Mouse (Mus musculus) embryonic fibroblast, embryonic 13.5 days (primary cell): ENCODE measurements around the gene Nars2.

Experiments used
- CTCF ChIP-seq: IDR thresholded peaks from 2 replicates; pipeline ENCODE4 v1.5.1; 2011; ENCODE audit warnings: mild to moderate bottlenecking, control low read depth, low read length, moderate library complexity, borderline replicate concordance; ENCODE audit not compliant: insufficient read depth
- POLR2A ChIP-seq: IDR thresholded peaks from 2 replicates; pipeline ENCODE4 v1.6.1; 2011; ENCODE audit warnings: low read depth, mild to moderate bottlenecking, control low read depth, low read length, moderate library complexity

DNA sequence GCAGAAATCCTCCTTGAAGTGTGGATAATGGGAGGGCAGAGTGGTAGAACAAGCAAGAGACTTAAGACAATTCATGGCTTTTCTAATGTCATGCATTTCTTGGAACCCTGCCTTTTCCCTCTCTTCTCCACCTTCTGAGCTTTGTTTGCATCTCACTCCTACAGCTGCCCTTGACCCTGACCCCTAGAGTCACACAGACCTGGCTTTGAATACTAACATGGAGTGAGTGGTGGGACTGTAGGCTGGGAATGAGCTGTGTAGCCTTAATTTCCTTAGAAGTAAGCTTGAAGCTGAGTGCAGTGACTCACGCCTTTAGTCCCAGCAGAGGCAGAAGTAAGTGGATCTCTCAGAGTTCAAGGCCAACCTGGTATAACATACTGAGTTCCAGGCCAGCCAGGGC, 46.4 kb upstream of the Nars2 start:
- TF ChIP-seq POLR2A: no peak
- TF ChIP-seq CTCF: no peak
